Comparison of ENCODE assay signal across 8 mouse cellular contexts in the genomic region with DNA sequence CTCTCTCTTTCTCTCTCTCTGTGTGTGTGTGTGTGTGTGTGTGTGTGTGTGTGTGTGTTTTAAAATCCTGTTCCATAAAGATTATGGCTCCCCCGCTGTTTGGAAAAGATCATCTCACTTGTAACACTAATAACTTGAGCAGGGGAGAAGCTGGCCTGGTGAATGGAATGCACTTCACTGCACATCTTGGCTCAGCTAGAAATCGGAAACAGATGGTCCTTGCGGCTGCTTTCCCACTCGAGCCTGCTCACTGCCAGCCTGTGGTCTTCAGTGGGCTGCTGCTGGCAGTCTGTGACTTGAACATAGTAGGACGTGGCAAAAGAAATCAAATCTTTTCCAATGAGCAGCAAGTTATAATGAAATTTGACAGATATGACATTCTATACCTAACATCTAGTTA.
DNase-seq lines count a peak whose midpoint lies in the region; ATAC-seq and TF ChIP-seq lines count a peak whose summit lies in the region.

No protein-coding gene starts in this region.

- H3K9me3 ChIP-seq in heart, embryonic 10.5 days: no peaks in the 10 kb centered on the region
- H3K9me3 ChIP-seq in forebrain, embryonic 12.5 days: no peaks in the 10 kb centered on the region
- H3K9me3 ChIP-seq in liver, postnatal 0 days (ENCODE audit: low read length): no peaks in the 10 kb centered on the region

- WGBS in heart, embryonic 10.5 days: 38% methylated on average over 5 of the region's 5 CpGs
- 31% methylated on average over 5 of the region's 5 CpGs for WGBS in forebrain, embryonic 12.5 days
- 68% methylated on average over 5 of the region's 5 CpGs for WGBS in liver, postnatal 0 days (ENCODE audit: insufficient replicate concordance)

- no peak for TF ChIP-seq CTCF in liver, postnatal 0 days (IDR thresholded peaks at IDR 0.05; ENCODE audit: low read depth)

- H3K4me1 ChIP-seq in heart, embryonic 10.5 days: no peaks in the 10 kb centered on the region
- H3K4me1 ChIP-seq in forebrain, embryonic 12.5 days: peaks cover 13% of the 10 kb centered on the region; the same call in 1 of the 2 replicates
- no peaks in the 10 kb centered on the region for H3K4me1 ChIP-seq in liver, postnatal 0 days (ENCODE audit: insufficient read depth)

- no peaks in the 10 kb centered on the region for H3K27me3 ChIP-seq in heart, embryonic 10.5 days (ENCODE audit: insufficient read depth, poor library complexity, severe bottlenecking)
- H3K27me3 ChIP-seq in forebrain, embryonic 12.5 days: no peaks in the 10 kb centered on the region
- H3K27me3 ChIP-seq in liver, postnatal 0 days (ENCODE audit: insufficient read depth, low read length): no peaks in the 10 kb centered on the region

- no peak for TF ChIP-seq EP300 in liver, postnatal 0 days (IDR thresholded peaks at IDR 0.05; ENCODE audit: low read depth)

- peak; percentile 18 for DNase-seq in heart, postnatal 4 days
- no peak for DNase-seq in heart, embryonic 10.5 days (ENCODE audit: low spot score)
- peak; percentile 53 to 82 for DNase-seq in layer of hippocampus, postnatal 14 days (ENCODE audit: low spot score in 2 of 2)
- peak; percentile 46 to 52 for DNase-seq in right cerebral cortex, adult 2 months (ENCODE audit: low spot score in 2 of 2)
- no peak for DNase-seq in liver, postnatal 0 days
- DNase-seq in adrenal gland, postnatal 36 days: no peak
- DNase-seq in kidney, postnatal 4 days: no peak

- peak; percentile 46; the same call in 1 of the 2 replicates for ATAC-seq in forebrain, embryonic 12.5 days (ENCODE audit: low FRiP score)
- ATAC-seq in liver, postnatal 0 days: no peak

- H3K4me2 ChIP-seq in forebrain, embryonic 12.5 days: no peak overlapping the region
- no peak overlapping the region for H3K4me2 ChIP-seq in liver, postnatal 0 days (ENCODE audit: low read depth, low read length)

- H3K27ac ChIP-seq in heart, embryonic 10.5 days: no peak overlapping the region
- 0 out of 2 replicates have a peak overlapping the region, but pooled peaks have one; percentile 26 for H3K27ac ChIP-seq in forebrain, embryonic 12.5 days
- no peak overlapping the region for H3K27ac ChIP-seq in liver, postnatal 0 days (ENCODE audit: low read depth)

- no peak overlapping the region for H3K9ac ChIP-seq in forebrain, embryonic 12.5 days
- H3K9ac ChIP-seq in liver, postnatal 0 days (replicated peaks): no peak overlapping the region

- no peaks in the 10 kb centered on the region for H3K36me3 ChIP-seq in heart, embryonic 10.5 days
- H3K36me3 ChIP-seq in forebrain, embryonic 12.5 days (replicated peaks): peaks cover 7% of the 10 kb centered on the region; the same call in 1 of the 2 replicates
- H3K36me3 ChIP-seq in liver, postnatal 0 days (replicated peaks; ENCODE audit: insufficient read depth, low read length): no peaks in the 10 kb centered on the region

- H3K4me3 ChIP-seq in heart, embryonic 10.5 days: no peak overlapping the region
- H3K4me3 ChIP-seq in forebrain, embryonic 12.5 days (replicated peaks): no peak overlapping the region
- no peak overlapping the region for H3K4me3 ChIP-seq in liver, postnatal 0 days (ENCODE audit: low read depth, low read length)

Comparison
In these comparisons a context has a peak if more than half of its experiments do, and no peak if none do; other contexts are left out.
1. DNase-seq: peak in heart, postnatal 4 days (single experiment), layer of hippocampus, postnatal 14 days (2 of 2) and right cerebral cortex, adult 2 months (2 of 2); none in heart, embryonic 10.5 days (single experiment), liver, postnatal 0 days (single experiment), adrenal gland, postnatal 36 days (0 of 2) and kidney, postnatal 4 days (0 of 2).